Mouse (Mus musculus): ENCODE data around the gene Cd160. TPM values are rescaled to one million over a fixed set of nuclear protein-coding genes. Genes with fewer than 3 reads are reported as not detected.

Gene Cd160
- polyA plus RNA-seq (2014; fragmentation: Illumina TruSeq; extraction: RNeasy Lipid Tissue Mini Kit (QIAGEN cat#74804); ENCODE audit: low replicate concordance): 3.3 TPM

DNA sequence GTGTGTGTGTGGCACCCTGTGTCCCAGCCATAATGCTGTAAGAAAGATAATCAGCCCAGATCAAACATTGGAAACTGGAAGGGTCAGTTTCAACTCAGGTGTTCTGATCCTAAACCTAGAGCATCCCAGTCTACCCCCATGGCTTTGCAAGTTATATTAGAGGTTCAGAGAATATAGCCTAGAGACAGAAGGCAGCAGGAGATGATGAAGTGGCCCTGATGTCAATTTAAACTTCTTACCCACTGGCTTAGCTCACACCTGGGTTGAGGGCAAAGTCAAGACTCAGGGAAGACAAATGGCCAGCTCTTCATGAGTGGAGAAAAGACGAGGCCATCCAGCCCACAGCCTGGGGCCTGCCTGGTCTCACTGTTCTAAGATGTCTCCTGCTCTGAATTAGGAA is at the start of gene Cd160, which contains the start of gene Pdzk1:
TSS of gene Cd160 (minus strand) at position 368 of the 400 bp plus-strand sequence.
TSS of gene Pdzk1 (plus strand) at position 301 of the 400 bp plus-strand sequence.

Other genes starting within 250 kb of the Cd160 start
- 36.4 TPM for gene Polr3gl, start 235.2 kb downstream of the Cd160 start, polyA plus RNA-seq (2014; fragmentation: Illumina TruSeq; extraction: RNeasy Lipid Tissue Mini Kit (QIAGEN cat#74804); ENCODE audit: low replicate concordance)
- not detected for gene Ankrd34a, start 232.7 kb downstream of the Cd160 start, polyA plus RNA-seq (2014; fragmentation: Illumina TruSeq; extraction: RNeasy Lipid Tissue Mini Kit (QIAGEN cat#74804); ENCODE audit: low replicate concordance)
- gene Lix1l, start 228.2 kb downstream of the Cd160 start, polyA plus RNA-seq (2014; fragmentation: Illumina TruSeq; extraction: RNeasy Lipid Tissue Mini Kit (QIAGEN cat#74804); ENCODE audit: low replicate concordance): 6.1 TPM
- 26.9 TPM for gene Rbm8a, start 199.4 kb downstream of the Cd160 start, polyA plus RNA-seq (2014; fragmentation: Illumina TruSeq; extraction: RNeasy Lipid Tissue Mini Kit (QIAGEN cat#74804); ENCODE audit: low replicate concordance)
- 12.0 TPM for gene Pex11b, start 194.0 kb downstream of the Cd160 start, polyA plus RNA-seq (2014; fragmentation: Illumina TruSeq; extraction: RNeasy Lipid Tissue Mini Kit (QIAGEN cat#74804); ENCODE audit: low replicate concordance)
- not detected for gene Gm42957, start 193.9 kb downstream of the Cd160 start, polyA plus RNA-seq (2014; fragmentation: Illumina TruSeq; extraction: RNeasy Lipid Tissue Mini Kit (QIAGEN cat#74804); ENCODE audit: low replicate concordance)
- gene Itga10, start 183.8 kb downstream of the Cd160 start, polyA plus RNA-seq (2014; fragmentation: Illumina TruSeq; extraction: RNeasy Lipid Tissue Mini Kit (QIAGEN cat#74804); ENCODE audit: low replicate concordance): 0.15 TPM
- 0.15 TPM for gene Ankrd35, start 159.2 kb downstream of the Cd160 start, polyA plus RNA-seq (2014; fragmentation: Illumina TruSeq; extraction: RNeasy Lipid Tissue Mini Kit (QIAGEN cat#74804); ENCODE audit: low replicate concordance)
- gene Pias3, start 133.0 kb downstream of the Cd160 start, polyA plus RNA-seq (2014; fragmentation: Illumina TruSeq; extraction: RNeasy Lipid Tissue Mini Kit (QIAGEN cat#74804); ENCODE audit: low replicate concordance): 1.9 TPM
- not detected for gene Nudt17, start 120.8 kb downstream of the Cd160 start, polyA plus RNA-seq (2014; fragmentation: Illumina TruSeq; extraction: RNeasy Lipid Tissue Mini Kit (QIAGEN cat#74804); ENCODE audit: low replicate concordance)
- gene Polr3c, start 101.7 kb downstream of the Cd160 start, polyA plus RNA-seq (2014; fragmentation: Illumina TruSeq; extraction: RNeasy Lipid Tissue Mini Kit (QIAGEN cat#74804); ENCODE audit: low replicate concordance): 28.3 TPM
- 191 TPM for gene Rnf115, start 101.7 kb downstream of the Cd160 start, polyA plus RNA-seq (2014; fragmentation: Illumina TruSeq; extraction: RNeasy Lipid Tissue Mini Kit (QIAGEN cat#74804); ENCODE audit: low replicate concordance)
- 116 TPM for gene Pdzk1, start 67 bp downstream of the Cd160 start, polyA plus RNA-seq (2014; fragmentation: Illumina TruSeq; extraction: RNeasy Lipid Tissue Mini Kit (QIAGEN cat#74804); ENCODE audit: low replicate concordance)
- gene Gja5, start 75.3 kb upstream of the Cd160 start, polyA plus RNA-seq (2014; fragmentation: Illumina TruSeq; extraction: RNeasy Lipid Tissue Mini Kit (QIAGEN cat#74804); ENCODE audit: low replicate concordance): 0.11 TPM
- gene Gpr89, start 76.0 kb upstream of the Cd160 start, polyA plus RNA-seq (2014; fragmentation: Illumina TruSeq; extraction: RNeasy Lipid Tissue Mini Kit (QIAGEN cat#74804); ENCODE audit: low replicate concordance): 40.9 TPM
- gene Gja8, start 96.7 kb upstream of the Cd160 start, polyA plus RNA-seq (2014; fragmentation: Illumina TruSeq; extraction: RNeasy Lipid Tissue Mini Kit (QIAGEN cat#74804); ENCODE audit: low replicate concordance): not detected